Mouse (Mus musculus): ENCODE data around the gene Magi3. TPM values are rescaled to one million over a fixed set of nuclear protein-coding genes. Genes with fewer than 3 reads are reported as not detected.
A peak's percentile ranks its signal among the peaks of the same experiment; 100 is the strongest.

Gene Magi3
- polyA plus RNA-seq, 1 experiment from 2014 or later: 6.3 TPM

DNA sequence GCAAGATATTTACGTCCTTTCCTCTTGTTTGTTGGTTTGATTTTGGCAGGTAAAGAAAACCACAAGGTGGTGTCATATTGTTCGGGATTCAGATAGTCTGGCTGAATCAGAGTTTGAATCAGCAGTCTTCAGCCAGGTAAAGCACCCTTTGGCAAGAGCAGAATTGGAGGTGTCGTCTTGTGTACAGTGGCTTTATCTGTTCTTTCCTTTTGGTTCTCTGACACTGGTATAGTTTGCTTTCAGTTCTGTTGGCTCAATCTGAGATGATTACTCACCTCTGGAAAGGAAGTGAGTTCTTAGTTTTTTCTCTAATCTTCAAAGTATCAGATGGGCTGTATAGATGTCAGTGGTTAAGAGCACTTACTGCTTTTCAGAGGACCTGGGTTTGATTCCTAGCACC is 228.9 kb downstream of the Magi3 start:
- Histone ChIP-seq H3K36me3 (ENCODE audit: control insufficient read depth, insufficient read depth, low read length) (peaks cover 3% of the 10 kb centered on the region), H3K27ac (ENCODE audit: low read length) (no peak overlapping the region), H3K4me3 (replicated peaks; ENCODE audit: low read length) (no peak overlapping the region), H3K4me2 (ENCODE audit: low read depth, low read length) (no peak overlapping the region), H3K27me3 (ENCODE audit: control insufficient read depth, insufficient read depth, low read length) (no peaks in the 10 kb centered on the region), H3K9me3 (replicated peaks; ENCODE audit: control insufficient read depth, low read length) (no peaks in the 10 kb centered on the region), H3K9ac (ENCODE audit: low read length) (no peak overlapping the region), H3K4me1 (ENCODE audit: control insufficient read depth, insufficient read depth, low read length) (no peaks in the 10 kb centered on the region)
- whole genome bisulfite sequencing: 84% methylated on average over 3 of the region's 3 CpGs
- ATAC-seq (ENCODE audit: insufficient read depth, low FRiP score): no peak

DNA sequence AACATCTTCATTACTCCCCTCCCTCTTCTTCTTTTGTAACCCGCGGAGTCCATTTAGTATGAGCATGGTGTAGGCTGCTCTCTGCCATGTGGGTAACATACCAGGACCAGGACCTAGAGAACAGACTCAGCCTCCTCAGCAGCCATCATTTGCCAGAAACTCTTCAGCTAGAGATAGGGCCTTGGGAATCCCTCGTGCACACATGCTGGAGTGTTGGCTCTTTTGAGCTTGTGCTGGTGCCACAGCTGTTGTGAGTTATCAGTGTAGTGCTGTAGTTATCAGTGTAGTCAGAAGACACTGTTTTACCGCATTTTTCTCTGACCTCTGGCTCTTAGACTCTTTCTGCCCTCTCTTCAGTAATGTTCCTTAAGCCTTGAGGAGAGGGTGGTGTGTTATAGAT is 230.8 kb downstream of the Magi3 start:
- Histone ChIP-seq H3K27ac (ENCODE audit: low read length) (no peak overlapping the region), H3K9me3 (replicated peaks; ENCODE audit: control insufficient read depth, low read length) (no peaks in the 10 kb centered on the region), H3K4me1 (ENCODE audit: control insufficient read depth, insufficient read depth, low read length) (no peaks in the 10 kb centered on the region), H3K4me3 (replicated peaks; ENCODE audit: low read length) (no peak overlapping the region), H3K36me3 (ENCODE audit: control insufficient read depth, insufficient read depth, low read length) (peaks cover 10% of the 10 kb centered on the region), H3K27me3 (ENCODE audit: control insufficient read depth, insufficient read depth, low read length) (no peaks in the 10 kb centered on the region), H3K4me2 (ENCODE audit: low read depth, low read length) (no peak overlapping the region), H3K9ac (ENCODE audit: low read length) (no peak overlapping the region)
- ATAC-seq (ENCODE audit: insufficient read depth, low FRiP score): no peak
- 80% methylated on average over 4 of the region's 4 CpGs for WGBS

DNA sequence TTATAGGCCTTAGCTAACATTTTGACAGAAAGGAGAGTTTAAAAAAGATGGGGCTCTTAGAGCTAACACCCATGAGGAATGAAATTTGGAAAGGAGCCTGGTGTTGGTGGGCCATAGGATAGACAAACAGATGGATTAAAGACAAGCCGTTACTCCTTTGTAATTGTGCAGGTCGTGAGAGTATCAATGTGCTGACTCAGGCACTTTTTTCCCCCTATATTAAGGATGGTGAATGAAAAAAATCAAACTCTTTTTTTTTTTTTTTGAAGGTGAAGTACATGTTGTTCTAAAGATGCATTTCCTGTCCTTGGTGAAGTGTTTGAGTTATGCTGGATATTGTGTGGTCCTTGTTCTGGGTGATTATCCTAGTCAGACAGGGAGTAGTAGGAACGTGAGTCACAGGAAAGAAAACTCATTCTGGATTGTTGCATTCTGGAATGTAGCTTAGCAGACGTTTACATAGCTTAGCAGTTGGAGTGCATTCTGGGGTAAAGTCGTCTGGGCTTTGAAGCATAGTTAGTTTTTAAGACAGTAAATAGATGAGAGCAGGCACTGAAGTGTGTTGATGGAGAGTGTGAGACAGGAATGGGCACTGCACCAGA is 232.2 kb downstream of the Magi3 start:
- no peaks in the 10 kb centered on the region for H3K9me3 ChIP-seq (replicated peaks; ENCODE audit: control insufficient read depth, low read length)
- H3K4me3 ChIP-seq (replicated peaks; ENCODE audit: low read length): no peak overlapping the region
- WGBS: 35% methylated on average over 5 of the region's 5 CpGs
- H3K27me3 ChIP-seq (ENCODE audit: control insufficient read depth, insufficient read depth, low read length): no peaks in the 10 kb centered on the region
- no peak overlapping the region for H3K9ac ChIP-seq (ENCODE audit: low read length)
- H3K27ac ChIP-seq (ENCODE audit: low read length): no peak overlapping the region
- H3K36me3 ChIP-seq (ENCODE audit: control insufficient read depth, insufficient read depth, low read length): peaks cover 7% of the 10 kb centered on the region; the same call in 1 of the 2 replicates
- H3K4me1 ChIP-seq (ENCODE audit: control insufficient read depth, insufficient read depth, low read length): no peaks in the 10 kb centered on the region
- no peak for ATAC-seq (ENCODE audit: insufficient read depth, low FRiP score)
- H3K4me2 ChIP-seq (ENCODE audit: low read depth, low read length): no peak overlapping the region

DNA sequence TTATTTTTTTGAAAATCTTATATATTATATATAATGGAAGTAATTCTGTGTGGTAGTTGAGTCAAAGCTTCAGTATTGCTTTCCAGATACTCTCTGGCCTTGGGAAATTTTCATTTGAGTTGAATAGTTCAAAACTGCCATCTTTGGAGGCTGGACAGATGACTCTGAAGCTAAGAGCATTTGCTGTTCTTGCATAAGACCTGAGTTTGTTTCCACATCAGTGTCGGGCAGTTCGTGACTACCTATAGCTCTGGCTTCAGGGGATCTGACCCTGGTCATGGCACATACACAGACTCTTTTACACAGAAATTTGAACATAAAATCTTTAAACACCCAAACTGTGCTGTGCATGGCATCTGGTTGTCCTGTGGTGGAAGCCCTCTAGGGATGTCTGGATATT is 235.0 kb downstream of the Magi3 start:
- ATAC-seq (ENCODE audit: insufficient read depth, low FRiP score): no peak
- H3K4me3 ChIP-seq (replicated peaks; ENCODE audit: low read length): no peak overlapping the region
- H3K4me1 ChIP-seq (ENCODE audit: control insufficient read depth, insufficient read depth, low read length): no peaks in the 10 kb centered on the region
- WGBS: 85% methylated on average over 2 of the region's 2 CpGs
- no peak overlapping the region for H3K4me2 ChIP-seq (ENCODE audit: low read depth, low read length)
- H3K9me3 ChIP-seq (replicated peaks; ENCODE audit: control insufficient read depth, low read length): no peaks in the 10 kb centered on the region
- H3K9ac ChIP-seq (ENCODE audit: low read length): no peak overlapping the region
- peaks cover 11% of the 10 kb centered on the region; the same call in 1 of the 2 replicates for H3K36me3 ChIP-seq (ENCODE audit: control insufficient read depth, insufficient read depth, low read length)
- no peak overlapping the region for H3K27ac ChIP-seq (ENCODE audit: low read length)
- H3K27me3 ChIP-seq (ENCODE audit: control insufficient read depth, insufficient read depth, low read length): no peaks in the 10 kb centered on the region

DNA sequence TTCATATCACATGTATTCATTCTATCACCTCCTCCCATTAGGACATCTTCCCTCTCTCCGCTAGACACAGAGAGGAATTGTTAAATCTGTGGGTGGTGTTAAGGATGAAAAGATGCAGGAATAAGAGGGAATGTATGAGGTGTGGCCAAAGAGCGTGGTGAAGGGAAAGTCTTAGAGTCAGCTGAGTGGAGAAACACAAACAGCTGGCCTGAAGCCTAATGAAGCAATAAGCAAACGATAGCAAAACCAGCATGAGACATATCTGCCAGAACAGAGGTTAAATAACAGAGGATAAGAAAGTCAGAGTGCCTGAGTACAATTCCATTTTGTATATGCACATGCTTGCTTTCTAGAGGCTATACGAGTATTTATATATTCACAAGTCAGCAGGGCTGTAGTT is 235.6 kb downstream of the Magi3 start:
- Histone ChIP-seq H3K4me3 (replicated peaks; ENCODE audit: low read length) (no peak overlapping the region), H3K27me3 (ENCODE audit: control insufficient read depth, insufficient read depth, low read length) (no peaks in the 10 kb centered on the region), H3K27ac (ENCODE audit: low read length) (no peak overlapping the region), H3K36me3 (ENCODE audit: control insufficient read depth, insufficient read depth, low read length) (peaks cover 11% of the 10 kb centered on the region; the same call in 1 of the 2 replicates), H3K9me3 (replicated peaks; ENCODE audit: control insufficient read depth, low read length) (no peaks in the 10 kb centered on the region), H3K9ac (ENCODE audit: low read length) (no peak overlapping the region), H3K4me1 (ENCODE audit: control insufficient read depth, insufficient read depth, low read length) (no peaks in the 10 kb centered on the region), H3K4me2 (ENCODE audit: low read depth, low read length) (no peak overlapping the region)
- no peak for ATAC-seq (ENCODE audit: insufficient read depth, low FRiP score)
- 82% methylated on average over 4 of the region's 4 CpGs for WGBS

DNA sequence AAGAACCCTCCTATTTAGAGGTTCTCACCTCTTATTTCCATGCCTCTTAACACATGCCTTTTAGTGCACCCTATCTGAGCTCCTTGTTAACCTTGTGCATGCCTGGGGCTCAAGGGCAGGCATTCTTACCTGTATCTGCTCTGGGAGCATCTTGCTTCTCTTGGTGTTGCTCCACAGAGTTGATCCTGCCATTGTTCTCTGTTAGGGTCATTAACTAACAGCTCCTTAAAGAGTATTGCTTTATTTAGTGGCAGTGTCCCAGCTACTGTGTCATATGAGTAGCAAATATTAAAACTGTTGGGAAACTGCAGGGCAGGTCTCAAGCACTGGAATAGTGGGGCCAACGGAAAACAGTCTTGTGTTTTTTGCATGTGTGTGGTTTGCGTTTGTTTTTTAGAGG is 249.0 kb downstream of the Magi3 start:
- ATAC-seq (ENCODE audit: insufficient read depth, low FRiP score): no peak
- H3K4me1 ChIP-seq (ENCODE audit: control insufficient read depth, insufficient read depth, low read length): peaks cover 9% of the 10 kb centered on the region; the same call in 1 of the 2 replicates
- no peaks in the 10 kb centered on the region for H3K9me3 ChIP-seq (replicated peaks; ENCODE audit: control insufficient read depth, low read length)
- H3K4me3 ChIP-seq (replicated peaks; ENCODE audit: low read length): no peak overlapping the region
- WGBS: 95% methylated on average over 2 of the region's 2 CpGs
- H3K9ac ChIP-seq (ENCODE audit: low read length): no peak overlapping the region
- no peaks in the 10 kb centered on the region for H3K27me3 ChIP-seq (ENCODE audit: control insufficient read depth, insufficient read depth, low read length)
- H3K4me2 ChIP-seq (ENCODE audit: low read depth, low read length): no peak overlapping the region
- 0 out of 2 replicates have a peak, but pooled peaks cover 6% of the 10 kb centered on the region for H3K36me3 ChIP-seq (ENCODE audit: control insufficient read depth, insufficient read depth, low read length)
- no peak overlapping the region for H3K27ac ChIP-seq (ENCODE audit: low read length)

DNA sequence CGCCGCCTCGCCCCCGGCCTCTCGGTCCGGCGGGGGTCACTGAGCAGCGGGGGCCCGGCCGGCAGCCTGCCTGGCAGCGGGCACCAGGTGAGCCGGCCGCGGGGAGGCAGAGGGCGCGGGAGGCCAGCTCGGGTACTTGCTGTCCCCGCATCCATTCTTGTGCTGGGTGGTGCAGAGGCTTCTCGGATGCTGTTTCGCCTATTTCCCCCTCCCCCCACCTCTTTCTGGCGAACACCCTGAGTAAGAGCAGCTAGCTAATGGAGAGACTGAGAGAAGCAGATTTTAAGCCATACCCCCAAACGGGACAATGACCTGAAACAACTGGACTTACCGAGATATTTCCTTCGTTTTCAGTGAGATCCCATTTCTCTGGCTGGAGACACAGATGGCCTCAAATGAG is 251.5 kb downstream of the Magi3 start:
- peak overlapping the region; percentile 98 for H3K4me3 ChIP-seq (replicated peaks; ENCODE audit: low read length)
- WGBS: under 1% methylated on average over 24 of the region's 24 CpGs
- peak; percentile 65 for ATAC-seq (ENCODE audit: insufficient read depth, low FRiP score)
- H3K4me2 ChIP-seq (ENCODE audit: low read depth, low read length): peak overlapping the region; percentile 60
- peak overlapping the region; percentile 83 for H3K9ac ChIP-seq (ENCODE audit: low read length)
- no peaks in the 10 kb centered on the region for H3K27me3 ChIP-seq (ENCODE audit: control insufficient read depth, insufficient read depth, low read length)
- H3K9me3 ChIP-seq (replicated peaks; ENCODE audit: control insufficient read depth, low read length): no peaks in the 10 kb centered on the region
- H3K36me3 ChIP-seq (ENCODE audit: control insufficient read depth, insufficient read depth, low read length): 0 out of 2 replicates have a peak, but pooled peaks cover 6% of the 10 kb centered on the region
- H3K27ac ChIP-seq (ENCODE audit: low read length): peak overlapping the region; percentile 91
- peaks cover 9% of the 10 kb centered on the region; the same call in 1 of the 2 replicates for H3K4me1 ChIP-seq (ENCODE audit: control insufficient read depth, insufficient read depth, low read length)

DNA sequence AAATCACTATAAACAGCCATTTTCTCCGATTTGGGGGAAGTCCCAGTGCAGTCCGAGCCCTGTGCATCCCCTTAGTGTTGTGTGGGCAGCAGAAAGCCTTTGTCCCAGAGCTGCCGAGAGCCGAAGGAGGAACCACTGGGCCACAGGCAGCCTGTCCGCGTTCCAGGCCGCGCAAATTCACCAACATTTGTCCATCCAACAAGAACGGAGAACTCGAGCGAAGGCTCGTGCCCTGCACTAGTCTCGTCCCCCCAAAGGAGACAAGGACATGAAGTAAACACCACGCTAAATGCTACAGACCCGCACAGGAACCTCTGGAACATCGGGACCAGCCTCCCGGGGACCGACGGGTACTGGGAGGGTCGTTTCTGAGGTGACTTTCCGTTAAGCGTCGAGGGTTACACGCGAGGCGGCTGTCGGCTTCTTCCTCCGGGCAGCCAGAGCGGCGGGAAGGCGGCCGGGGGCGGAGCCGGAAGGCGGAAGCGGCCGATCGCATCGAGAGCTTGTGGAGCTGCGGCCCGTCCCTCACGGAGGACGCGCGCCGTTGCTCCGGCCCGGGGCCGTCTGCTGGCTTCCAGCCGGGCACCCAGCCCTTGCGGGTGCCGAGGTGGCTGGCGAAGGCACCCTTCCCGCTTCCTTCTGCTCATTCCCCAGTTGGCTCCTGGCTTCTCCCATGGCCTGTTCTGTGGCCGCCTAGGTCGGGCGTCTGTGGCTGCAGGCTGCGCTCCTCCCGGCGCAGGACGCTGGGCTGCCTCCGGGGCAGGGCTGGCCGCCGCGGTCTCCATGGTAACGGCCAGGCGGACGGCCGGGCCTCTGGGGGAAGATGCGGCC is 252.1 kb downstream of the Magi3 start, which contains the start of gene Phtf1:
TSS of gene Phtf1 (plus strand) at position 250 of the 831 bp plus-strand sequence.
- peak within 1 kb of the TSS; percentile 91 for H3K27ac ChIP-seq (ENCODE audit: low read length)
- under 1% methylated on average over 70 of the region's 70 CpGs for WGBS
- peaks cover 9% of the 10 kb centered on the region; the same call in 1 of the 2 replicates for H3K4me1 ChIP-seq (ENCODE audit: control insufficient read depth, insufficient read depth, low read length)
- H3K4me3 ChIP-seq (replicated peaks; ENCODE audit: low read length): peak within 1 kb of the TSS; percentile 98
- H3K27me3 ChIP-seq (ENCODE audit: control insufficient read depth, insufficient read depth, low read length): no peaks in the 10 kb centered on the region
- 0 out of 2 replicates have a peak, but pooled peaks cover 6% of the 10 kb centered on the region for H3K36me3 ChIP-seq (ENCODE audit: control insufficient read depth, insufficient read depth, low read length)
- peak within 1 kb of the TSS; percentile 83 for H3K9ac ChIP-seq (ENCODE audit: low read length)
- peak within 1 kb of the TSS; percentile 60 for H3K4me2 ChIP-seq (ENCODE audit: low read depth, low read length)
- no peaks in the 10 kb centered on the region for H3K9me3 ChIP-seq (replicated peaks; ENCODE audit: control insufficient read depth, low read length)
- ATAC-seq (ENCODE audit: insufficient read depth, low FRiP score): peak; percentile 97

DNA sequence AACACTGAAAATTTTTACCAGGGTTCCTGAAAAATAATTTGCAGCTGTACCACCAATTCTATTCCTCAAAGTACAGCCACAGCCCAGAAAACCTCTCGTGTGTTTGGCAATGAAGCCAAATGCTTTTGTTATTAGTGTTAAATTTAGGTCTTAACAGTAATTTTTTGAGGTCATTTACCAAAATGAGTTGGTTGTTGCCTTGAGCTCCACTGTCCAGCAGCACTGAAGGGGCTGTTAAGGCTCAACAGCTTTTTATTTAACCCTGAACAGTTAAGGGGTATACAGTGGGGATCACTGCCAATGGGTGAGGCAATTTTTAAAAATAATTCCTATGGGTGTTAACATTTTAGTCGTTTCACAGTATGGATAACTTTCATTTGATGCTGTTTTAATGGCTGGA is 252.9 kb downstream of the Magi3 start:
- Histone ChIP-seq H3K4me2 (ENCODE audit: low read depth, low read length) (peak overlapping the region; percentile 60), H3K9ac (ENCODE audit: low read length) (peak overlapping the region; percentile 83), H3K36me3 (ENCODE audit: control insufficient read depth, insufficient read depth, low read length) (peaks cover 6% of the 10 kb centered on the region; the same call in 1 of the 2 replicates), H3K9me3 (replicated peaks; ENCODE audit: control insufficient read depth, low read length) (no peaks in the 10 kb centered on the region), H3K27me3 (ENCODE audit: control insufficient read depth, insufficient read depth, low read length) (no peaks in the 10 kb centered on the region), H3K27ac (ENCODE audit: low read length) (peak overlapping the region; percentile 91; the same call in 1 of the 2 replicates), H3K4me1 (ENCODE audit: control insufficient read depth, insufficient read depth, low read length) (peaks cover 9% of the 10 kb centered on the region; the same call in 1 of the 2 replicates), H3K4me3 (replicated peaks; ENCODE audit: low read length) (peak overlapping the region; percentile 98)
- no peak for ATAC-seq (ENCODE audit: insufficient read depth, low FRiP score)
- 17% methylated on average over 2 of the region's 2 CpGs for WGBS
